Mouse (Mus musculus) liver, embryonic 16.5 days (tissue): ENCODE results near the gene Fermt1. TPM values are rescaled to one million over a fixed set of nuclear protein-coding genes. Genes with fewer than 3 reads are reported as not detected.

Experiments
- ATAC-seq: fragments of 200-750 bp; cut with Nextera tagmentation; 2 replicates; pipeline ENCODE4 v1.8.0; 2017; ENCODE audit warnings: low read depth, mild to moderate bottlenecking, moderate number of reproducible peaks, moderate library complexity
- H3K27ac ChIP-seq: fragments of 300-500 bp; sonication (generic); 2 replicates; pipeline ENCODE4 v1.5.1; 2014; ENCODE audit warnings: mild to moderate bottlenecking, low read length
- H3K27me3 ChIP-seq: fragments of 300-500 bp; sonication (generic); 2 replicates; pipeline ENCODE4 v1.6.1; 2014; ENCODE audit warnings: low read depth, low read length, mixed read lengths; ENCODE audit not compliant: control insufficient read depth, insufficient read depth
- H3K36me3 ChIP-seq: fragments of 300-500 bp; sonication (generic); 2 replicates; pipeline ENCODE4 v1.6.1; 2014; ENCODE audit warnings: mild to moderate bottlenecking; ENCODE audit not compliant: control insufficient read depth, insufficient read depth
- H3K4me1 ChIP-seq: fragments of 300-500 bp; sonication (generic); 2 replicates; pipeline ENCODE4 v1.6.1; 2014; ENCODE audit warnings: low read depth, low read length, mixed read lengths; ENCODE audit not compliant: control insufficient read depth
- H3K4me2 ChIP-seq: fragments of 300-500 bp; sonication (generic); 2 replicates; pipeline ENCODE4 v1.6.1; 2014; ENCODE audit warnings: low read depth, low read length, mixed read lengths
- H3K4me3 ChIP-seq: fragments of 300-500 bp; sonication (generic); 2 replicates; pipeline ENCODE4 v1.5.1; 2014; ENCODE audit warnings: low read depth, mild to moderate bottlenecking, low read length
- H3K9ac ChIP-seq: fragments of 300-500 bp; sonication (generic); 2 replicates; pipeline ENCODE4 v1.6.1; 2014; ENCODE audit warnings: low read depth, low read length
- H3K9me3 ChIP-seq: fragments of 300-500 bp; sonication (generic); replicated peaks from 2 replicates; pipeline ENCODE4 v1.6.1; 2016; ENCODE audit warnings: low read length; ENCODE audit not compliant: control insufficient read depth
- whole genome bisulfite sequencing: fragments of 180-500 bp; shearing (Covaris S2); extraction: QIAGEN DNeasy Blood & Tissue Kit; methylation state at CpG from one replicate; pipeline ENCODE4 v1.1.7; 2014; ENCODE audit not compliant: insufficient replicate concordance; 5-methylcytosine and 5-hydroxymethylcytosine counted together
- polyA plus RNA-seq: library from polyadenylated mRNA; unstranded; fragments of >200 nt; fragmentation: Nextera tagmentation; extraction: Ambion mirVana; gene quantifications from 2 replicates; pipeline ENCODE4 v1.2.1, GENCODE M21; 2015

Gene Fermt1
- polyA plus RNA-seq, 1 experiment from 2014 or later, result 0.21 TPM

DNA sequence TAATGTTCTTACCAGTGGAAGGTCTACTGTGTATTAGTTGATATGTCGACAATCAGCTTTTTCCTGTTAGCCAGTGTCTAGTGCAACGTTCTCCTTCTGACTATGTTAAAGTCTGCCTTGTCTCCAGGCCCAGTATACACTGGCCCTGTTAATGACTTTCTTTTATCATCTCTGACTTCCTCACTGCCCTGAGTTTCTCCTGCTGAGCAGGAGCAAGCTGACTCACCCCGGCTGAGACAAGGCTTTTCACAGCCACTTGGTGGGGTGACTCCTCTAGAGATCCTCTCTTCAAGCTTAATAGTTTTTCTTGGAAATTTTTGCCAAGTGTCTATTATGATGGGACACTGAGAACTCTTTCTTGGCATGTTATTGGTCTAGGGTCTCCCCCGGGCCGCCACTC, 89.4 kb downstream of the Fermt1 start:
- Histone ChIP-seq H3K4me2 (no peak overlapping the region), H3K27me3 (no peaks in the 10 kb centered on the region), H3K4me3 (no peak overlapping the region), H3K4me1 (no peaks in the 10 kb centered on the region), H3K9ac (no peak overlapping the region), H3K27ac (no peak overlapping the region), H3K36me3 (no peaks in the 10 kb centered on the region), H3K9me3 (no peaks in the 10 kb centered on the region)
- ATAC-seq, result no peak
- 55% methylated on average over 5 of the region's 5 CpGs for WGBS

Other genes starting within 250 kb of the Fermt1 start
- 0.09 and 0.73 TPM in 2 replicates for gene Chgb, start 164.6 kb downstream of the Fermt1 start, polyA plus RNA-seq
- 10.3 and 10.9 TPM in 2 replicates for gene Trmt6, start 129.9 kb downstream of the Fermt1 start, polyA plus RNA-seq
- gene Mcm8, start 129.8 kb downstream of the Fermt1 start, polyA plus RNA-seq, result 4.8 and 5.1 TPM in 2 replicates
- 2.4 and 2.5 TPM in 2 replicates for gene Crls1, start 99.2 kb downstream of the Fermt1 start, polyA plus RNA-seq
- 0.88 and 0.90 TPM in 2 replicates for gene Lrrn4, start 65.0 kb downstream of the Fermt1 start, polyA plus RNA-seq